Mouse (Mus musculus): ENCODE data around the gene Pacsin3.

Pacsin3 gene

GRCm38 (mm10) chr2:91258830-91259229 is 3.1 kb downstream of the Pacsin3 start:
- in situ Hi-C loops (cut with MboI, MseI), result loop anchor here in 1 of 2 experiments (10.0 kb wide), 1 partner anchor 1196 kb away; no protein-coding TSS in a partner anchor

GRCm38 (mm10) chr2:91259493-91259892 is 3.7 kb downstream of the Pacsin3 start:
- in situ Hi-C loops (cut with MboI, MseI), result loop anchor here in 1 of 2 experiments (10.0 kb wide), 1 partner anchor 1195 kb away; no protein-coding TSS in a partner anchor

- in situ Hi-C loops (cut with MboI, MseI), result no loop called here
Measured at GRCm38 (mm10) chr2:91263692-91264660, 8.2 kb downstream of the Pacsin3 start.

- in situ Hi-C loops (cut with MboI, MseI), result no loop called here
Measured at GRCm38 (mm10) chr2:91264711-91265681, 9.2 kb downstream of the Pacsin3 start, which contains the start of gene Arfgap2. Arfgap2 (plus strand) TSS chr2:91264974.

- in situ Hi-C loops (cut with MboI, MseI), result no loop called here
Measured at GRCm38 (mm10) chr2:91268042-91268441, 12.3 kb downstream of the Pacsin3 start.

- in situ Hi-C loops (cut with MboI, MseI), result no loop called here
Measured at GRCm38 (mm10) chr2:91268706-91269105, 13.0 kb downstream of the Pacsin3 start.

GRCm38 (mm10) chr2:91269687-91270133 is 14.0 kb downstream of the Pacsin3 start:
- in situ Hi-C loops (cut with MboI, MseI), result no loop called here

- in situ Hi-C loops (cut with MboI, MseI), result loop anchor here in 1 of 2 experiments (25.0 kb wide), 1 partner anchor 358 kb away; the partner anchor contains the start of genes Arhgap1, F2 and Zfp408
Measured at GRCm38 (mm10) chr2:91278749-91279371, 23.1 kb downstream of the Pacsin3 start.

GRCm38 (mm10) chr2:91279372-91279755 is 23.6 kb downstream of the Pacsin3 start:
- in situ Hi-C loops (cut with MboI, MseI), result loop anchor here in 1 of 2 experiments (25.0 kb wide), 1 partner anchor 358 kb away; the partner anchor contains the start of genes Arhgap1, F2 and Zfp408

GRCm38 (mm10) chr2:91281366-91281765 is 25.6 kb downstream of the Pacsin3 start:
- in situ Hi-C loops (cut with MboI, MseI), result loop anchor here in 1 of 2 experiments (5.0 to 25.0 kb wide), 2 partner anchors 201 to 356 kb away; partner anchors contain the start of genes Arhgap1, F2 and Zfp408

GRCm38 (mm10) chr2:91283972-91284371 is 28.2 kb downstream of the Pacsin3 start:
- in situ Hi-C loops (cut with MboI, MseI), result loop anchor here in 1 of 2 experiments (5.0 to 25.0 kb wide), 2 partner anchors 198 to 353 kb away; partner anchors contain the start of genes Arhgap1, F2 and Zfp408

GRCm38 (mm10) chr2:91284375-91285199 is 28.8 kb downstream of the Pacsin3 start:
- in situ Hi-C loops (cut with MboI, MseI), result loop anchor here in 1 of 2 experiments (5.0 to 25.0 kb wide), 2 partner anchors 198 to 353 kb away; partner anchors contain the start of genes Arhgap1, F2 and Zfp408

- in situ Hi-C loops (cut with MboI, MseI), result loop anchor here in 1 of 2 experiments (25.0 kb wide), 1 partner anchor 351 kb away; the partner anchor contains the start of genes Arhgap1, F2 and Zfp408
Measured at GRCm38 (mm10) chr2:91285885-91286505, 30.2 kb downstream of the Pacsin3 start.

GRCm38 (mm10) chr2:91287563-91287962 is 31.8 kb downstream of the Pacsin3 start:
- in situ Hi-C loops (cut with MboI, MseI), result loop anchor here in 1 of 2 experiments (25.0 kb wide), 1 partner anchor 350 kb away; the partner anchor contains the start of genes Arhgap1, F2 and Zfp408

- in situ Hi-C loops (cut with MboI, MseI), result loop anchor here (5.0 to 25.0 kb wide), 2 partner anchors 191 to 346 kb away; partner anchors contain the start of genes Arhgap1 (in 1 of the 2), F2 (in 1 of the 2) and Zfp408 (in 1 of the 2)
Measured at GRCm38 (mm10) chr2:91291197-91292007, 35.6 kb downstream of the Pacsin3 start.

- in situ Hi-C loops (cut with MboI, MseI), result loop anchor here (5.0 to 25.0 kb wide), 2 partner anchors 188 to 343 kb away; partner anchors contain the start of genes Arhgap1 (in 1 of the 2), F2 (in 1 of the 2) and Zfp408 (in 1 of the 2)
Measured at GRCm38 (mm10) chr2:91294226-91294625, 38.5 kb downstream of the Pacsin3 start.

GRCm38 (mm10) chr2:91295895-91296294 is 40.1 kb downstream of the Pacsin3 start:
- in situ Hi-C loops (cut with MboI, MseI), result loop anchor here in 1 of 2 experiments (25.0 kb wide), 1 partner anchor 341 kb away; the partner anchor contains the start of genes Arhgap1, F2 and Zfp408

Data from T-helper 17 cell (primary cell).